Mouse (Mus musculus): Measurements from ENCODE around the gene Farp1. TPM values are rescaled to one million over a fixed set of nuclear protein-coding genes. Genes with fewer than 3 reads are reported as not detected.

Gene Farp1
- polyA plus RNA-seq, 1 experiment from 2014 or later: 10.8 TPM

- ATAC-seq (replicated peaks; ENCODE audit: insufficient number of reproducible peaks, insufficient read depth, low FRiP score, low read depth): no peak
- 74% methylated on average over 15 of the region's 15 CpGs for WGBS
- Histone ChIP-seq H3K9me3 (replicated peaks) (no peaks in the 10 kb centered on the region), H3K4me3 (no peak overlapping the region), H3K27me3 (no peaks in the 10 kb centered on the region), H3K4me1 (replicated peaks) (peaks cover 8% of the 10 kb centered on the region; the same call in 1 of the 2 replicates), H3K9ac (no peak overlapping the region), H3K27ac (no peak overlapping the region), H3K36me3 (0 out of 2 replicates have a peak, but pooled peaks cover 4% of the 10 kb centered on the region), H3K4me2 (no peak overlapping the region)
Observed at GRCm38 (mm10) chr14:121207441-121208158, 172.6 kb downstream of the Farp1 start.

GRCm38 (mm10) chr14:121208159-121208515 is 173.1 kb downstream of the Farp1 start:
- Histone ChIP-seq H3K4me2 (no peak overlapping the region), H3K9ac (no peak overlapping the region), H3K4me1 (replicated peaks) (peaks cover 8% of the 10 kb centered on the region; the same call in 1 of the 2 replicates), H3K27ac (peak overlapping the region; percentile 24; the same call in 1 of the 2 replicates), H3K27me3 (no peaks in the 10 kb centered on the region), H3K36me3 (0 out of 2 replicates have a peak, but pooled peaks cover 4% of the 10 kb centered on the region), H3K4me3 (no peak overlapping the region), H3K9me3 (replicated peaks) (no peaks in the 10 kb centered on the region)
- 42% methylated on average over 3 of the region's 3 CpGs for WGBS
- no peak for ATAC-seq (replicated peaks; ENCODE audit: insufficient number of reproducible peaks, insufficient read depth, low FRiP score, low read depth)

- Histone ChIP-seq H3K4me3 (no peak overlapping the region), H3K27me3 (no peaks in the 10 kb centered on the region)
- WGBS: 83% methylated on average over 3 of the region's 3 CpGs
Observed at GRCm38 (mm10) chr14:121210318-121210717, 175.3 kb downstream of the Farp1 start.

GRCm38 (mm10) chr14:121213650-121214049 is 178.7 kb downstream of the Farp1 start:
- no peak overlapping the region for H3K4me2 ChIP-seq
- no peaks in the 10 kb centered on the region for H3K27me3 ChIP-seq
- no peak overlapping the region for H3K4me3 ChIP-seq
- peaks cover 12% of the 10 kb centered on the region for H3K4me1 ChIP-seq (replicated peaks)
- H3K36me3 ChIP-seq: 0 out of 2 replicates have a peak, but pooled peaks cover 4% of the 10 kb centered on the region
- 68% methylated on average over 4 of the region's 4 CpGs for WGBS
- ATAC-seq (replicated peaks; ENCODE audit: insufficient number of reproducible peaks, insufficient read depth, low FRiP score, low read depth): no peak
- no peaks in the 10 kb centered on the region for H3K9me3 ChIP-seq (replicated peaks)
- no peak overlapping the region for H3K9ac ChIP-seq
- no peak overlapping the region for H3K27ac ChIP-seq

More at GRCm38 (mm10) chr14:121210318-121210717, 175.3 kb downstream of the Farp1 start:
- Histone ChIP-seq H3K4me1 (replicated peaks) (peaks cover 12% of the 10 kb centered on the region; the same call in 1 of the 2 replicates), H3K9me3 (replicated peaks) (no peaks in the 10 kb centered on the region), H3K4me2 (no peak overlapping the region), H3K9ac (no peak overlapping the region), H3K36me3 (0 out of 2 replicates have a peak, but pooled peaks cover 4% of the 10 kb centered on the region), H3K27ac (no peak overlapping the region)
- no peak for ATAC-seq (replicated peaks; ENCODE audit: insufficient number of reproducible peaks, insufficient read depth, low FRiP score, low read depth)

- Histone ChIP-seq H3K4me2 (no peak overlapping the region), H3K27me3 (no peaks in the 10 kb centered on the region), H3K9ac (no peak overlapping the region), H3K36me3 (no peaks in the 10 kb centered on the region), H3K4me1 (replicated peaks) (peaks cover 12% of the 10 kb centered on the region), H3K27ac (no peak overlapping the region), H3K9me3 (replicated peaks) (no peaks in the 10 kb centered on the region), H3K4me3 (no peak overlapping the region)
- ATAC-seq (replicated peaks; ENCODE audit: insufficient number of reproducible peaks, insufficient read depth, low FRiP score, low read depth): no peak
- 73% methylated on average over 11 of the region's 11 CpGs for WGBS
Observed at GRCm38 (mm10) chr14:121214636-121215257, 179.7 kb downstream of the Farp1 start.

GRCm38 (mm10) chr14:121215817-121216216 is 180.8 kb downstream of the Farp1 start:
- H3K9me3 ChIP-seq (replicated peaks): no peaks in the 10 kb centered on the region
- H3K9ac ChIP-seq: no peak overlapping the region
- H3K36me3 ChIP-seq: peaks cover under 1% of the 10 kb centered on the region; the same call in 1 of the 2 replicates
- no peak for ATAC-seq (replicated peaks; ENCODE audit: insufficient number of reproducible peaks, insufficient read depth, low FRiP score, low read depth)
- H3K4me3 ChIP-seq: no peak overlapping the region
- peaks cover 12% of the 10 kb centered on the region for H3K4me1 ChIP-seq (replicated peaks)
- H3K27me3 ChIP-seq: no peaks in the 10 kb centered on the region
- 77% methylated on average over 5 of the region's 5 CpGs for WGBS
- H3K27ac ChIP-seq: no peak overlapping the region
- H3K4me2 ChIP-seq: no peak overlapping the region

- no peak overlapping the region for H3K27ac ChIP-seq
- no peak for ATAC-seq (replicated peaks; ENCODE audit: insufficient number of reproducible peaks, insufficient read depth, low FRiP score, low read depth)
- WGBS: 37% methylated on average over 6 of the region's 6 CpGs
- H3K9ac ChIP-seq: no peak overlapping the region
- no peaks in the 10 kb centered on the region for H3K9me3 ChIP-seq (replicated peaks)
- H3K36me3 ChIP-seq: peaks cover 8% of the 10 kb centered on the region; the same call in 1 of the 2 replicates
- no peaks in the 10 kb centered on the region for H3K27me3 ChIP-seq
- H3K4me3 ChIP-seq: no peak overlapping the region
- H3K4me1 ChIP-seq (replicated peaks): peaks cover 12% of the 10 kb centered on the region
- H3K4me2 ChIP-seq: no peak overlapping the region
Observed at GRCm38 (mm10) chr14:121216672-121217071, 181.7 kb downstream of the Farp1 start.

GRCm38 (mm10) chr14:121218620-121219019 is 183.6 kb downstream of the Farp1 start:
- H3K4me2 ChIP-seq: no peak overlapping the region
- no peaks in the 10 kb centered on the region for H3K9me3 ChIP-seq (replicated peaks)
- no peak overlapping the region for H3K4me3 ChIP-seq
- H3K36me3 ChIP-seq: peaks cover 20% of the 10 kb centered on the region; the same call in 1 of the 2 replicates
- peaks cover 9% of the 10 kb centered on the region for H3K4me1 ChIP-seq (replicated peaks)
- ATAC-seq (replicated peaks; ENCODE audit: insufficient number of reproducible peaks, insufficient read depth, low FRiP score, low read depth): no peak
- H3K9ac ChIP-seq: no peak overlapping the region
- WGBS: 78% methylated on average over 7 of the region's 7 CpGs
- H3K27me3 ChIP-seq: no peaks in the 10 kb centered on the region
- no peak overlapping the region for H3K27ac ChIP-seq

GRCm38 (mm10) chr14:121219226-121220039 is 184.4 kb downstream of the Farp1 start:
- no peaks in the 10 kb centered on the region for H3K9me3 ChIP-seq (replicated peaks)
- 69% methylated on average over 10 of the region's 10 CpGs for WGBS
- peaks cover 7% of the 10 kb centered on the region for H3K4me1 ChIP-seq (replicated peaks)
- no peak for ATAC-seq (replicated peaks; ENCODE audit: insufficient number of reproducible peaks, insufficient read depth, low FRiP score, low read depth)
- H3K4me3 ChIP-seq: no peak overlapping the region
- H3K27me3 ChIP-seq: no peaks in the 10 kb centered on the region
- H3K9ac ChIP-seq: no peak overlapping the region
- no peak overlapping the region for H3K27ac ChIP-seq
- no peak overlapping the region for H3K4me2 ChIP-seq
- H3K36me3 ChIP-seq: peaks cover 23% of the 10 kb centered on the region; the same call in 1 of the 2 replicates

- Histone ChIP-seq H3K4me2 (no peak overlapping the region), H3K36me3 (peaks cover 23% of the 10 kb centered on the region; the same call in 1 of the 2 replicates), H3K9me3 (replicated peaks) (no peaks in the 10 kb centered on the region), H3K4me1 (replicated peaks) (peaks cover 7% of the 10 kb centered on the region), H3K9ac (no peak overlapping the region), H3K4me3 (no peak overlapping the region), H3K27me3 (no peaks in the 10 kb centered on the region), H3K27ac (no peak overlapping the region)
- no peak for ATAC-seq (replicated peaks; ENCODE audit: insufficient number of reproducible peaks, insufficient read depth, low FRiP score, low read depth)
- WGBS: 97% methylated on average over 1 of the region's 1 CpGs
Observed at GRCm38 (mm10) chr14:121220040-121220322, 185.0 kb downstream of the Farp1 start.

GRCm38 (mm10) chr14:121220723-121221122 is 185.7 kb downstream of the Farp1 start:
- H3K9me3 ChIP-seq (replicated peaks): no peaks in the 10 kb centered on the region
- no peak overlapping the region for H3K4me3 ChIP-seq
- peaks cover 10% of the 10 kb centered on the region for H3K4me1 ChIP-seq (replicated peaks)
- no peak overlapping the region for H3K27ac ChIP-seq
- 80% methylated on average over 5 of the region's 5 CpGs for WGBS
- no peaks in the 10 kb centered on the region for H3K27me3 ChIP-seq
- H3K36me3 ChIP-seq: peaks cover 23% of the 10 kb centered on the region; the same call in 1 of the 2 replicates
- H3K4me2 ChIP-seq: no peak overlapping the region
- ATAC-seq (replicated peaks; ENCODE audit: insufficient number of reproducible peaks, insufficient read depth, low FRiP score, low read depth): no peak
- no peak overlapping the region for H3K9ac ChIP-seq

Measured in heart, embryonic 15.5 days (tissue).